Mouse (Mus musculus): ENCODE results near the gene Atp8a2. TPM values are rescaled to one million over a fixed set of nuclear protein-coding genes. Genes with fewer than 3 reads are reported as not detected.

The Atp8a2 gene
- polyA plus RNA-seq, 2 experiments = 0.70 to 1.7 TPM

GRCm38 (mm10) chr14:59604002-59604645 lies 592.9 kb downstream of the Atp8a2 start:
- DNase-seq (ENCODE audit: low spot score) (peak; percentile 51), ATAC-seq (ENCODE audit: low FRiP score, low read depth) (no peak)
- WGBS = 68% methylated on average over 5 of the region's 5 CpGs

DNA sequence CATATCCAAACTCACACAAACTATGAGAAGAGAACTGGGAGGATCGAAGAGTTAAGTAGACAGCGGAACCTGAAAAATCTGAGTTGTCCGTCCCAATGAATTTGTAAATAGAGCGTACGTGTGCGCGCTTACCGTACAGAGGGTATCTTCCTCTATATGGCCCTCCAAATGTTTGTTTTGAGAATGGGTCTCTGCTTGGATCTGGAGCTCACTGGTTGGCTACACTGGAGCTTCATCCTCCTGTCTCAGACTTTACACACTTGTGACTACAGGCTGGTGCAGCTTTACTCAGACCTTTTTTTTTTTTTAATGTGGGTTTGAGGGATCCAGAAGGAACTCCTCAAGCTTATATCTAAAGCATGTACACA lies 598.7 kb downstream of the Atp8a2 start:
- peaks cover 7% of the 10 kb centered on the region for H3K4me1 ChIP-seq (ENCODE audit: control insufficient read depth, insufficient read depth, low read length)
- ATAC-seq (ENCODE audit: low FRiP score, low read depth) (no peak), DNase-seq (ENCODE audit: low spot score) (no peak)
- no peak for TF ChIP-seq POLR2A (IDR thresholded peaks at IDR 0.05; ENCODE audit: borderline replicate concordance, extremely low read depth, insufficient read depth, insufficient read length)
- H3K4me2 ChIP-seq (replicated peaks; ENCODE audit: low read depth, low read length, severe bottlenecking) = peak overlapping the region; percentile 72
- 1% methylated on average over 8 of the region's 8 CpGs for WGBS
- H3K36me3 ChIP-seq (ENCODE audit: control insufficient read depth, insufficient read depth, low read length) = peaks cover 8% of the 10 kb centered on the region
- no peaks in the 10 kb centered on the region for H3K27me3 ChIP-seq (ENCODE audit: control insufficient read depth, insufficient read depth, low read length)
- H3K27ac ChIP-seq (replicated peaks; ENCODE audit: low read depth, low read length) = peak overlapping the region; percentile 45
- peak overlapping the region; percentile 87 for H3K9ac ChIP-seq (ENCODE audit: low read depth, low read length, severe bottlenecking)
- H3K9me3 ChIP-seq (ENCODE audit: control insufficient read depth, low read length) = no peaks in the 10 kb centered on the region
- H3K4me3 ChIP-seq (replicated peaks; ENCODE audit: low read length) = peak overlapping the region; percentile 73

More at GRCm38 (mm10) chr14:59604002-59604645, 592.9 kb downstream of the Atp8a2 start:
- H3K27me3 ChIP-seq (ENCODE audit: control insufficient read depth, insufficient read depth, low read length) = no peaks in the 10 kb centered on the region
- H3K4me2 ChIP-seq (replicated peaks; ENCODE audit: low read depth, low read length, severe bottlenecking) = no peak overlapping the region
- H3K4me1 ChIP-seq (ENCODE audit: control insufficient read depth, insufficient read depth, low read length) = no peaks in the 10 kb centered on the region
- no peak overlapping the region for H3K9ac ChIP-seq (ENCODE audit: low read depth, low read length, severe bottlenecking)
- no peak overlapping the region for H3K27ac ChIP-seq (replicated peaks; ENCODE audit: low read depth, low read length)
- no peak overlapping the region for H3K4me3 ChIP-seq (replicated peaks; ENCODE audit: low read length)
- no peaks in the 10 kb centered on the region for H3K36me3 ChIP-seq (ENCODE audit: control insufficient read depth, insufficient read depth, low read length)
- no peak for TF ChIP-seq POLR2A (IDR thresholded peaks at IDR 0.05; ENCODE audit: borderline replicate concordance, extremely low read depth, insufficient read depth, insufficient read length)
- H3K9me3 ChIP-seq (ENCODE audit: control insufficient read depth, low read length) = no peaks in the 10 kb centered on the region

DNA sequence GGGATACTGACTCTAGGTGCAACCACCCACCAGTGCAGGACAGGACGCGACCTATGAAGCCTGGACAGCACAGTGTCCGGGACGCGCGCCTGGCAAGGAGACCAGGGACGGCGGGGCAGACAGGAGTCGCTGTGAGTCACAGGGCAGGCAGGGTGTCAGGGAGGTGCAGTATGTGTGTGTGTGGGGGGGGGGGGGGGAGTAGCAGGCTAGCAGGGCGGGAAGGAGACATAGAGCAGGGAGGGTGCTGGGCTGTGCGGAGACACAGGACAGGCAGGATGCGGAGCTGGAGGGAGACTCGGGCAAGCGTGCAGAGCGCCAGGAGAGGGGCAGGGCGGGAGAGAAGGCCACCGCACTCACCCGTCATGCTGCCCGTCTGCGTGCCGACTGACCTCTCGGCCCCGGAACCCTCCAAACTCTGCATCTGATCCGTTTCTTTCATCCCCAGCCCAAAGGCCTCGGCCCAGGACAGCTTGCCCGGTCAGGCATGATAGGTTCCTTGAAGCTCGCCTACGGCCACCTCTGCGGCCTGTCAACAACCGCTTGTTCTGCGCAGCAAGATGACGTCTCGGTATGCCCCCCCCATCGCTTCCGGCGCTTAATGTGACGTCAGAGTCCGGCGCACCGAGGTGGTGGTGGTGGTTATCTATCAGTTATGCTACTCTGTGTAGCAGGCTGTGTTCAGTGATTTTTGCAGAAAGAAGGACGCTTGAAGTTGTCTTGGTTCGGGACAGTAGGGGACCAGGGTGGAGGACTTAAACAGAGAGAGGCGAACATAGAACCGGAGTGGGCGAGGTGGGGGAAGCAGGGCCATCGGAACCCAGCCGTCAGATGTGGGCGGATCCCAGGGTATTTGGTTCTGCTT lies 599.4 kb downstream of the Atp8a2 start, which contains the start of gene Cdadc1:
TSS of gene Cdadc1 (minus strand) at position 562 of the 862 bp plus-strand sequence.
- H3K36me3 ChIP-seq (ENCODE audit: control insufficient read depth, insufficient read depth, low read length) = peaks cover 10% of the 10 kb centered on the region
- DNase-seq (ENCODE audit: low spot score) = peak; percentile 86
- peak within 1 kb of the TSS; percentile 45 for H3K27ac ChIP-seq (replicated peaks; ENCODE audit: low read depth, low read length)
- H3K4me3 ChIP-seq (replicated peaks; ENCODE audit: low read length) = peak within 1 kb of the TSS; percentile 73
- peak within 1 kb of the TSS; percentile 87 for H3K9ac ChIP-seq (ENCODE audit: low read depth, low read length, severe bottlenecking)
- WGBS = under 1% methylated on average over 37 of the region's 48 CpGs
- 0 out of 2 replicates have a peak, but pooled peaks have one; percentile 62 for TF ChIP-seq POLR2A (IDR thresholded peaks at IDR 0.05; ENCODE audit: borderline replicate concordance, extremely low read depth, insufficient read depth, insufficient read length)
- peaks cover 7% of the 10 kb centered on the region for H3K4me1 ChIP-seq (ENCODE audit: control insufficient read depth, insufficient read depth, low read length)
- ATAC-seq (ENCODE audit: low FRiP score, low read depth) = peak; percentile 94
- H3K4me2 ChIP-seq (replicated peaks; ENCODE audit: low read depth, low read length, severe bottlenecking) = peak within 1 kb of the TSS; percentile 72
- no peaks in the 10 kb centered on the region for H3K9me3 ChIP-seq (ENCODE audit: control insufficient read depth, low read length)
- no peaks in the 10 kb centered on the region for H3K27me3 ChIP-seq (ENCODE audit: control insufficient read depth, insufficient read depth, low read length)

GRCm38 (mm10) chr14:59594988-59595387 lies 602.0 kb downstream of the Atp8a2 start:
- Histone ChIP-seq H3K9me3 (ENCODE audit: control insufficient read depth, low read length) (no peaks in the 10 kb centered on the region), H3K36me3 (ENCODE audit: control insufficient read depth, insufficient read depth, low read length) (peaks cover 22% of the 10 kb centered on the region), H3K27ac (replicated peaks; ENCODE audit: low read depth, low read length) (no peak overlapping the region), H3K4me3 (replicated peaks; ENCODE audit: low read length) (no peak overlapping the region), H3K4me1 (ENCODE audit: control insufficient read depth, insufficient read depth, low read length) (peaks cover 7% of the 10 kb centered on the region), H3K4me2 (replicated peaks; ENCODE audit: low read depth, low read length, severe bottlenecking) (no peak overlapping the region), H3K9ac (ENCODE audit: low read depth, low read length, severe bottlenecking) (no peak overlapping the region), H3K27me3 (ENCODE audit: control insufficient read depth, insufficient read depth, low read length) (no peaks in the 10 kb centered on the region)
- DNase-seq (ENCODE audit: low spot score) (no peak), ATAC-seq (ENCODE audit: low FRiP score, low read depth) (no peak)
- WGBS = 93% methylated on average over 3 of the region's 3 CpGs
- no peak for TF ChIP-seq POLR2A (IDR thresholded peaks at IDR 0.05; ENCODE audit: borderline replicate concordance, extremely low read depth, insufficient read depth, insufficient read length)

GRCm38 (mm10) chr14:59592593-59592992 lies 604.4 kb downstream of the Atp8a2 start:
- peaks cover 43% of the 10 kb centered on the region for H3K36me3 ChIP-seq (ENCODE audit: control insufficient read depth, insufficient read depth, low read length)
- DNase-seq (ENCODE audit: low spot score) (no peak), ATAC-seq (ENCODE audit: low FRiP score, low read depth) (no peak)
- H3K4me3 ChIP-seq (replicated peaks; ENCODE audit: low read length) = no peak overlapping the region
- peaks cover 4% of the 10 kb centered on the region for H3K4me1 ChIP-seq (ENCODE audit: control insufficient read depth, insufficient read depth, low read length)
- 91% methylated on average over 3 of the region's 3 CpGs for WGBS
- no peak overlapping the region for H3K4me2 ChIP-seq (replicated peaks; ENCODE audit: low read depth, low read length, severe bottlenecking)
- H3K9ac ChIP-seq (ENCODE audit: low read depth, low read length, severe bottlenecking) = no peak overlapping the region
- H3K9me3 ChIP-seq (ENCODE audit: control insufficient read depth, low read length) = no peaks in the 10 kb centered on the region
- no peak for TF ChIP-seq POLR2A (IDR thresholded peaks at IDR 0.05; ENCODE audit: borderline replicate concordance, extremely low read depth, insufficient read depth, insufficient read length)
- no peak overlapping the region for H3K27ac ChIP-seq (replicated peaks; ENCODE audit: low read depth, low read length)
- no peaks in the 10 kb centered on the region for H3K27me3 ChIP-seq (ENCODE audit: control insufficient read depth, insufficient read depth, low read length)
